Comparison of ENCODE assay signal across 9 mouse cellular contexts in the genomic region with DNA sequence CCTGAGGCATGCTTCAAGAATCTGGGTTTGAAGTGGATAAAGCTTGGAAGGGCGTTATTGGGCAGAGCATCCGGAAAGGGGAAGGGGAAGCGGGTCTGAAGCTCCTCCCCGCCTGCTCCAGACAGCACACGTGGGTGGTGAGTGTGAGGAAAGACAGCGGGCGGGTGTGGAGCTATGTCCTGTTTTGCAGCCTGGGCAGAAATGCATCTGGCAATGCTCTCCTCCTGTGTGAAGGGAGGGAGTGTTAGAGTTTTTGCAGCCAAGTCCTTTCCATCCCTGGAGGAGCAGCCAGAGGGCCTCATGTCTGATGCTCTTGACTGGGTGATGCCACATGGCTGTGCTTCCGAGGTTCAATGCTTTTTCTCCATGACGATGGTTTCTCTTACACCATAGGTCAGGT.
DNase-seq lines count a peak whose midpoint lies in the region; ATAC-seq lines count a peak whose summit lies in the region.
"Had no signal": no experiment of that assay in that cellular context is flagged by ENCODE, and none has a peak within 500 bp of the region (broad histone marks: within the 10 kb centered on the region; RNA-seq: fewer than 3 reads in every experiment).

No protein-coding gene starts in this region.

- peak; percentile 14 for DNase-seq in adrenal gland, adult 2 months
- DNase-seq in adrenal gland, postnatal 25 days, result no peak
- DNase-seq in urinary bladder, postnatal 14 days (ENCODE audit: low spot score), result peak; percentile 70
- no peak for DNase-seq in urinary bladder, adult 2 months (ENCODE audit: low spot score)
- peak; percentile 14 to 26 for DNase-seq in left cerebral cortex, postnatal 14 days (ENCODE audit: low spot score in 2 of 2)
- peak; percentile 9 for DNase-seq in ovary, postnatal 14 days (ENCODE audit: low spot score)
- DNase-seq in thymus, postnatal 10 days (ENCODE audit: low spot score in 2 of 2), result no peak
- DNase-seq in forebrain, embryonic 11.5 days (ENCODE audit: low spot score), result no peak
- DNase-seq: liver, embryonic 13.5 days had no signal

- H3K4me2 ChIP-seq in forebrain, embryonic 11.5 days (ENCODE audit: low read depth, low read length, severe bottlenecking), result no peak overlapping the region
- H3K4me2 ChIP-seq: liver, embryonic 13.5 days had no signal

- no peak overlapping the region for H3K27ac ChIP-seq in forebrain, embryonic 11.5 days (ENCODE audit: low read depth, low read length)
- H3K27ac ChIP-seq: liver, embryonic 13.5 days had no signal

- H3K9me3 ChIP-seq in forebrain, embryonic 11.5 days (ENCODE audit: control insufficient read depth, low read length), result no peaks in the 10 kb centered on the region
- H3K9me3 ChIP-seq: liver, embryonic 13.5 days had no signal

- ATAC-seq in forebrain, embryonic 11.5 days (replicated peaks; ENCODE audit: low FRiP score), result no peak

- 73% methylated on average over 9 of the region's 9 CpGs for WGBS in forebrain, embryonic 11.5 days

- no peaks in the 10 kb centered on the region for H3K36me3 ChIP-seq in forebrain, embryonic 11.5 days (ENCODE audit: control insufficient read depth, insufficient read depth, low read length)
- H3K36me3 ChIP-seq: liver, embryonic 13.5 days had no signal

- H3K27me3 ChIP-seq in forebrain, embryonic 11.5 days (ENCODE audit: control insufficient read depth, insufficient read depth, low read length), result no peaks in the 10 kb centered on the region
- H3K27me3 ChIP-seq: liver, embryonic 13.5 days had no signal

- no peak overlapping the region for H3K4me3 ChIP-seq in forebrain, embryonic 11.5 days (ENCODE audit: low read depth, low read length)
- H3K4me3 ChIP-seq: liver, embryonic 13.5 days had no signal

- intact Hi-C loops in left cerebral cortex, postnatal 14 days (cut with DNase I), result no loop called here

- no peak overlapping the region for H3K9ac ChIP-seq in forebrain, embryonic 11.5 days (ENCODE audit: low read length)
- H3K9ac ChIP-seq: liver, embryonic 13.5 days had no signal

- H3K4me1 ChIP-seq in forebrain, embryonic 11.5 days (replicated peaks; ENCODE audit: control insufficient read depth, insufficient read depth, low read length), result no peaks in the 10 kb centered on the region
- H3K4me1 ChIP-seq: liver, embryonic 13.5 days had no signal

Comparison
In these comparisons a context has a peak if more than half of its experiments do, and no peak if none do; other contexts are left out.
1. DNase-seq: peak in adrenal gland, adult 2 months (single experiment), urinary bladder, postnatal 14 days (single experiment), left cerebral cortex, postnatal 14 days (2 of 2) and ovary, postnatal 14 days (single experiment); none in adrenal gland, postnatal 25 days (single experiment), urinary bladder, adult 2 months (single experiment), thymus, postnatal 10 days (0 of 2) and forebrain, embryonic 11.5 days (single experiment).